Mouse (Mus musculus) layer of hippocampus, adult 9-10 months (tissue): ENCODE results near the gene Wfdc10.
"Not testable (repeated sequence)": the region's sequence is repeated elsewhere in the genome, so short reads cannot be mapped to it uniquely, and the experiment has no call there.

ENCODE experiments used
- DNase-seq: peaks from one replicate; pipeline ENCODE4 v3.0.0; 2022; ENCODE audit warnings: low spot score

Gene Wfdc10

GRCm38 (mm10) chr2:164655858-164656257 is at the start of gene Wfdc10:
Gene Wfdc10 (plus strand): TSS chr2:164656046.
- DNase-seq: no peak

- DNase-seq: no peak
These were observed 47.1 kb upstream of the Wfdc10 start for GRCm38 (mm10) chr2:164608781-164609180.

DNA sequence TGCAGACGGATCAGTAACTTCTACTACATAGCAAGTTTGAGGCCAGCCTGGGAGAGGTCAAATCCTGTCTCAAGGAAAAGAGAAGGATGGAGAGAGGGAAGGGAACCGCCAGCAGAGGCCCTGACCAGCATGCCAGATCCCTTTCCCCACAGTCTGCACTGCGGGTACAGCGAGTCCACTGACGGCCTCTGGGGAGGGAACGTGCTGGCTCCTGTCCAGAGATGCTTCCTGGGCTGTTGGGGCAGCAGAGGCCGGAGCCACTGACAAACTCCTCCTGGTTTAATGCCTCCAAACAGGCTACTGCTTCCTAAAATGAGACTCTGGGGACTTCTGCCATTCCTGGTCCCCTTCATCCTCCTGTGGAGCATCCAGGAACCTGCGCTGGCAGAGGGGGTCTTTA is 42.4 kb upstream of the Wfdc10 start, which contains the start of the genes Wfdc6b and Wfdc8:
Gene Wfdc6b (plus strand): TSS at position 52 of the 400 bp plus-strand sequence.
Gene Wfdc8 (minus strand): TSS at position 156 of the 400 bp plus-strand sequence.
- DNase-seq: not testable (repeated sequence)

DNA sequence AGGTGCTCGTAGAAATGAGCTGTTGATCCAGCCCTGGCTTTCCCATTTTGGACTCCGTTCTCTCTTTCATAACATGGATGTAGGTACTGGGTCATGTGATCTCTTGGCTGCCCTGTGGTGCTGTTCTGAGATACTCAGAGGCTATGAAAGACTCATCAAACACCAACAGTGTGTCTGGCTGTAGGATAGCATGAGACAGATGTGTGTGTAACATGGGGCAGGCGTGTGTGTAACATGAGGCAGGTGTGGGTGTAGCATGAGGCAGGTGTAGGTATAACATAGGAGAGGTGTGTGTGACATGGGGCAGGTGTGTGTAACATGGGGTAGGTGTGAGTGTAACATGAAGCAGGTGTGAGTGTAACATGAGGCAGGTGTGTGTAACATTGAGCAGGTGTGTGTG is 40.5 kb upstream of the Wfdc10 start:
- no peak for DNase-seq

DNA sequence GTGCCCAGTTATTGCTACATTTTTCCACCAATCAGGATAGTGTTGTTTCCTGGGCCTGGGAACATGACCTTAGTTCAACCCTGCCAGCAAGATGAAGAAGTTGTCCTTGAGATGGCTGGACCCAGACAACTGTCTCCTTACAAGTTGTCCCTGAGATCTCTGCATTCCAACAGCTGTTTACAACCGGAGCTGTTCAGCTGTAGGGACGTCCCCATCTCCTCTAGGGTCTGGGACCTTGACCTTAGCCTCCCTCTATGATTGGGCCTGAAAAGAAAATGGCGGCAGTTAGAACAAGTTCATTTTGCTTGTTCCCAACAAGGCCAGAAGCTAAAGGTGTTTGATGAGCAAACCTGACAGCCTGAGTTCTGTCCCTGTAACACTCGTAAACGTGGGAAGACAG is 36.8 kb upstream of the Wfdc10 start:
- no peak for DNase-seq

GRCm38 (mm10) chr2:164621775-164622174 is 34.1 kb upstream of the Wfdc10 start:
- no peak for DNase-seq

- no peak for DNase-seq
These were observed 20.6 kb upstream of the Wfdc10 start for GRCm38 (mm10) chr2:164635266-164635665.

DNA sequence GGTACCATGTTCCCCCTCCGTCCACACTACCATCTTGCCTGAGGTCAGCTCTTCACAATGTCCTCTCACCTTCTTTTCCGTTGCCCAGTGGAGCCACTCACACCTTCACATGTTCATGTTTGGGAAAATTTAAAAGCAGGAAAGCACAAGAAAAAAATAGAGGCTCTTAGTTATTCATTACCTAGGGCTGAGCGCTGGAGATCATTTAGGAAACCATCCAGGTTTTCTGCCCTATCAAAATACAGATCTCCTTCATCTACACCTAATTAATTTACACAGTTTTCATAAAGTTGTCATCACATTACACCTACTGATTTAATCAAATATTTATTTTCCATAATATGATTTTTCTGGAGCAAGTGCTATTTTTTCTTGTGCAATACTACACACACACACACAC is 17.1 kb upstream of the Wfdc10 start, which contains the start of gene Wfdc16:
Gene Wfdc16 (minus strand): TSS at position 101 of the 400 bp plus-strand sequence.
- DNase-seq: no peak

DNA sequence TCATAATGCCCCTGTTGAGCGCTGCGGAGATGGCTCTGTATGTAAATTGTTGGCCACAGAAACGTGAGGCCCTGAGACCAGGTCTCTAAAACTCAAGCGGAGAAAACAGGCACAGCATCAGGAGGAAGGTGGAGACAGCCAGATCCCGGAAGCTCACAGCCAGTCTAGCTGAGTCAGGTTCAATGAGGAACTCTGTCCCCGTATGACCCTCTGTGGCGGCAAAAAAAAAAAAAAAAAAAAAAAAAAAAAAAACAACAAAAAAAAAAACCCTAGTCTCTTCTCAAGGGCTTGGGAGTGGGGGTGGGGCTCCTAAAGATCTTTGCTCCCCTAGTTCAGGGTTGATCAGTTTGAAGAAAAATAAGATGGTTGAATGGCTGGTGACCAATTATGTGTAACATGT is 14.7 kb upstream of the Wfdc10 start:
- DNase-seq: no peak

GRCm38 (mm10) chr2:164641881-164642673 is 13.8 kb upstream of the Wfdc10 start:
- DNase-seq: no peak

DNA sequence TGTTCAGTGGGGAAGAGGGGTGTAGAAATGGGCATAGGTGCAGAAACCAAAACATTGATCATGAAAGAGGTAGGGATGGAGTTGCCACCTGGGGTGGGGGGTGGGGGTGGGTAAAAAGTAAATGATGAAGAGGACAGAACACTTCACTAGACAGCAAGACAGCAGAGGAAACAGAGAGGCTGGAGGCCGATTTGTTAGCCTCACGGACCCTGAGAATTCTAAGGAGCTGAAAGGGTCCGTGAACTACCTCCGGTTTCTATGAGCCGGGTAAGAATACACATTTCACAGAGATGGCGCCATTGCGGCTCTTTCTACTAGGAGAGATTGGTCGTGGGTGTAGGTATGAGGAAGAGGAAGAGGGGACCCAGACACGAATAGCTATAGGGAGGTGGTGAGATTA is 637 bp downstream of the Wfdc10 start, which contains the start of gene Wfdc9:
Gene Wfdc9 (minus strand): TSS at position 101 of the 400 bp plus-strand sequence.
- no peak for DNase-seq

DNA sequence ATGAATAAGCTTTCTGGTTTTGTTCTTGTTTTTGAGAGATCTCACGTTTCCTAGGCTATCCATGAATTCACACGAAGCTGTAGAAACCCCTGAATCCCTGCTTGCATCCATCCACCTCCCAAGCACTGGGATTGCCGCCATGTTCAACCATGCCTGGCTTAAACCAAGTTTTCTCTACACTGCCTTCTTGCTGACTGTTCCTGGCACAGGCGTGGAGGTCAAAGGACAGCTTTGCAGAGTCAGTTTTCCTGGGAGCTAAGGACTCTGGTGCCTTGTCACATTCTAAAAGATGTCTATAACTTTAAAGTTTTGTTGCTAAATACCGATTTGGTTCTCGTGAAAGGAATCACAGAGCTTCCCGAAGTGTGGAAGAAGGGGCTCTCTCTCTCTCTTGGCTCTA is 9.0 kb downstream of the Wfdc10 start:
- DNase-seq: no peak

DNA sequence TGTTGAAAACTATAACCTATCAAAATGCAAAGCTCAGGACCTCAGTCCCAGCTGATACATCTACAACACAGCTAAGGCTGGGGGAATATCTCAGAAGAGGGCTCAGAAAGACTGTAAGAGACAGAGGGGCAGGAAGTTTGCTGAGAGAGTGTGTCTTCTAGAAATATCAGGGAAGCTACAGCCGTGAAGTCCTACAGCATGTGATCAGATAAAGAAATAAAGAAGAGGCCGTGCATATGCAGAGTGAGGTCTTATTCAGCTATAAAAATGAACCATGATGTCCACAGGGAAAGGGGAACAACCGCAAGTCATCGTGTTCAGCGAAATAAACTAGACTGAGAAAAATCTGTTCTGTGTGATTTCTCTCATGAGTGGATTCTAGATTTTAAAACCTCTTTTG is 14.4 kb downstream of the Wfdc10 start:
- no peak for DNase-seq

- no peak for DNase-seq
These were observed 15.1 kb downstream of the Wfdc10 start for GRCm38 (mm10) chr2:164670938-164671337.

GRCm38 (mm10) chr2:164673987-164674386 is 18.1 kb downstream of the Wfdc10 start, which contains the start of gene Wfdc11:
Gene Wfdc11 (minus strand): TSS chr2:164674087.
- DNase-seq: no peak

GRCm38 (mm10) chr2:164676103-164676502 is 20.3 kb downstream of the Wfdc10 start:
- DNase-seq: no peak

DNA sequence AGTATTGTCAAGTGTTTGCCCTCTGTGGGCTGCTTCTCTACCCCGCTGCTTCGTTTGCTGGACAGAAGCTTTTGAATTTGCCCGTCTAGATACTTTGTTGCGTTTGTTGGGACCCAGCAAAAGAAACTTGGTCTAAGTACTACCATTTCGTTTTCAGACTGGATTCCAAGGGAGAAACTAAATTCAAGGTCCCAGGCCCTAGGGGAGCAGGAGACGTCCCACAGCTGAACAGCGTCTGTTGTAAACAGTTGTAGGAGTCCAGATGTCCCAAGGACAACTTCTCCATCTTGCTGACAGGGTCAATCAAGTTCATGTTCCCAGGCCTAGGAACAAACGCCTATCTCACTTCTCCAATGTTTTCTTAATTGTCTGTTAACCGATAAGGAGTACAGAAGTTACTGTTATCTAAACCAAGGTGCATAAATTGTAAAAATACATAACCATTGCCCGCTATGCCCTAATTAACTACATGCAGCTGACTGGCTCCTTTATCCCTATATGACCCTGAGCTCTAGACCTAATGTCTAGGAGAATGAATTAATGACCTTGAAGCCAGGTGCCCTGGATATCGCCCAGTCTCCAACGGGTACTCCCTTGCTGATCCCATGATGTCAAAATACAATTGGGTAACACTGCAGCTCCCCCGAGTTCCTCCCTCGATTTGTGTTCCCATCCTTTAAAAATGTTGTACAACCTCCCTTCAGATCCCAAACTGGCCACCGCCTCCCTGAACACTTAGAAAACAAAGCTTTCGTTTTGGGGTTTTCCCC is 21.3 kb downstream of the Wfdc10 start:
- no peak for DNase-seq

DNA sequence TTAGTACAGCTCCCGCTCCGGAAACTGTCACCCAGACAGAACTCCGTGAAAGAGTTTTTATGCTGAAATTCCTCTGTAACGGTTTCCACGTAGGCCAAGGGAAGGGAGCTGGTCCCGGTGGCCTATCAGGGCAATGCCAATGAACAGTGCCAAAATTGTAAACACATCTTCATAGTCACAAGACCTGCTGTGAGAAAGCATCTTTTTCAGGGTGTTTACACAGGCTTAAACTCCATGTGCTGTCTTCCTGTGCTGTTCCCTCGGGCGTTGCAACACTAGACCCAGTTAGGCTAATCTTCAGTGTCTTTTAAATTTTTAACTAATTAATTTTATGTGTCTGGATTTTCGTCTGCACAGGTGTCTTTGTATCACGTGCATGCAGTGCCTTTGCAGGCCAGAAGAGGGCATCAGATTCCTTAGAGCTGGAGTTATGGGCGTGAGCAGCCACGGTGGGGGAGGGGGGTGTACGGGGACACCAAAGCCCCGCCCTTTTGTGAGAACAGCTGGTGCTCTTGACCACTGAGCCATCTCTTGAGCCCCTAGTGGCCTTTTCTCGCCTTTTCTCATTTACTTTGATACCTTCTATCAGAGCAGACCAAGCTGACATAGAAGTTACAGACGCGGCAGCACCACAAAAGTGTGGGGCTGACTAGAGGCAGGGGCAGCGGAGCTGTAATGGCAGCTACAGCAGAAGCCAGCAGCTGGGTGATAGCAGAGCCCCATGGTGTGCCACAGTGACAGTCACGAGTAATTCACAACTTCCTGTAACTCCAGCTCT is 23.2 kb downstream of the Wfdc10 start:
- peak; percentile 38 for DNase-seq

GRCm38 (mm10) chr2:164679906-164680305 is 24.1 kb downstream of the Wfdc10 start:
- no peak for DNase-seq

GRCm38 (mm10) chr2:164684807-164685206 is 29.0 kb downstream of the Wfdc10 start, which contains the start of gene Wfdc13:
Gene Wfdc13 (plus strand): TSS chr2:164685107.
- no peak for DNase-seq

GRCm38 (mm10) chr2:164698201-164698600 is 42.4 kb downstream of the Wfdc10 start, which contains the start of gene Spint4:
Gene Spint4 (plus strand): TSS chr2:164698501.
- no peak for DNase-seq

GRCm38 (mm10) chr2:164700959-164701358 is 45.1 kb downstream of the Wfdc10 start:
- DNase-seq: no peak
